Mouse (Mus musculus) limb, embryonic 14.5 days (tissue): ENCODE results near the gene Gpsm1. TPM values are rescaled to one million over a fixed set of nuclear protein-coding genes. Genes with fewer than 3 reads are reported as not detected.

ENCODE experiments used
- ATAC-seq: fragments of 200-750 bp; cut with Nextera tagmentation; 2 replicates; pipeline ENCODE4 v1.8.0; 2017; ENCODE audit warnings: low read depth, moderate number of reproducible peaks, moderate TSS enrichment; ENCODE audit not compliant: low FRiP score
- DNase-seq: peaks from one replicate; pipeline ENCODE4 v3.0.0-alpha.2; 2015; ENCODE audit warnings: low spot score
- H3K27ac ChIP-seq: fragments of 300-500 bp; sonication (generic); replicated peaks from 2 replicates; pipeline ENCODE4 v1.5.1; 2014; ENCODE audit warnings: low read depth, mild to moderate bottlenecking, low read length, moderate library complexity, mixed read lengths
- H3K27me3 ChIP-seq: fragments of 300-500 bp; sonication (generic); 2 replicates; pipeline ENCODE4 v1.6.1; 2014; ENCODE audit warnings: low read length, mixed read lengths; ENCODE audit not compliant: control insufficient read depth, insufficient read depth
- H3K36me3 ChIP-seq: fragments of 300-500 bp; sonication (generic); 2 replicates; pipeline ENCODE4 v1.6.1; 2014; ENCODE audit warnings: mild to moderate bottlenecking, low read length, moderate library complexity, mixed read lengths; ENCODE audit not compliant: control insufficient read depth, insufficient read depth
- H3K4me1 ChIP-seq: fragments of 300-500 bp; sonication (generic); 2 replicates; pipeline ENCODE4 v1.6.1; 2014; ENCODE audit warnings: antibody characterized with exemption, low read length, mixed read lengths; ENCODE audit not compliant: control insufficient read depth, insufficient read depth
- H3K4me2 ChIP-seq: fragments of 300-500 bp; sonication (generic); replicated peaks from 2 replicates; pipeline ENCODE4 v1.6.1; 2014; ENCODE audit warnings: low read depth, mild to moderate bottlenecking, low read length, moderate library complexity; ENCODE audit not compliant: severe bottlenecking
- H3K4me3 ChIP-seq: fragments of 300-500 bp; sonication (generic); replicated peaks from 2 replicates; pipeline ENCODE4 v1.5.1; 2014; ENCODE audit warnings: low read length
- H3K9ac ChIP-seq: fragments of 300-500 bp; sonication (generic); 2 replicates; pipeline ENCODE4 v1.6.1; 2014; ENCODE audit warnings: mild to moderate bottlenecking, low read depth, low read length, moderate library complexity; ENCODE audit not compliant: severe bottlenecking
- H3K9me3 ChIP-seq: fragments of 300-500 bp; sonication (generic); 2 replicates; pipeline ENCODE4 v1.6.1; 2016; ENCODE audit warnings: low read length; ENCODE audit not compliant: control insufficient read depth
- POLR2A ChIP-seq: fragments of 200-500 bp; IDR thresholded peaks from 2 replicates; pipeline ENCODE4 v1.8.0; 2012; ENCODE audit warnings: inconsistent platforms, mild to moderate bottlenecking, moderate library complexity, borderline replicate concordance; ENCODE audit not compliant: insufficient read depth, insufficient read length; ENCODE audit errors: extremely low read depth
- WGBS: fragments of 180-500 bp; shearing (Covaris S2); extraction: QIAGEN DNeasy Blood & Tissue Kit; methylation state at CpG from one replicate; pipeline ENCODE4 v1.1.7; 2014; 5-methylcytosine and 5-hydroxymethylcytosine counted together
- polyA plus RNA-seq, 2 experiments: library from polyadenylated mRNA; depleted of rRNA in 1 of 2; stranded (reverse) in 1 of 2; unstranded in 1 of 2; fragments of >200 nt; fragmentation: Nextera tagmentation in 1 of 2; extraction: Ambion mirVana in 1 of 2; gene quantifications; 2 replicates each; pipeline versions ENCODE4 v1.2.1 to v1.2.3; 2012 to 2014

The Gpsm1 gene
- polyA plus RNA-seq, 2 experiments: 31.0 to 78.4 TPM

DNA sequence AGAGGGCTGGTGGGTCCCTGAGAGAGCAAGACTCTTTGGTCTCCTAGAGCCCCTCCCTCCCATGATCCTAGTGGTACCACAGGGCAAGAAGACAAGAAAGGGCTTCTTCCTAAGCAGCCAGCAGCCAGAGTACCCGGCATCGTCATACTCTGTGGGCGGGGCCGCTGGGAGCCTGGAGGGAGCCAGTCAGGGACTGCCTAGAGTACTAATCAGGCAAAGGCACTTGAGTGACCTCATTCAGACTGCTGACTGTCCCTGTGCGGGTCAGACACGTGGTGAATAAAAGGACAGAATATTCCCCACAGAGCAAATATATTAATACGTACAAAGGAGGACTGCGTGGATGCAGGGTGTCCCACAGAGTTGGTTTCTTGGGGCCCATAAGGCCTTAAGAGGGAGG, 14.1 kb downstream of the Gpsm1 start:
- no peak for TF ChIP-seq POLR2A
- ATAC-seq: no peak
- H3K9me3 ChIP-seq: no peaks in the 10 kb centered on the region
- H3K4me1 ChIP-seq: no peaks in the 10 kb centered on the region
- DNase-seq: no peak
- H3K27ac ChIP-seq: no peak overlapping the region
- no peak overlapping the region for H3K9ac ChIP-seq
- no peaks in the 10 kb centered on the region for H3K27me3 ChIP-seq
- no peak overlapping the region for H3K4me2 ChIP-seq
- no peak overlapping the region for H3K4me3 ChIP-seq
- H3K36me3 ChIP-seq: peaks cover 63% of the 10 kb centered on the region
- 69% methylated on average over 8 of the region's 8 CpGs for WGBS

DNA sequence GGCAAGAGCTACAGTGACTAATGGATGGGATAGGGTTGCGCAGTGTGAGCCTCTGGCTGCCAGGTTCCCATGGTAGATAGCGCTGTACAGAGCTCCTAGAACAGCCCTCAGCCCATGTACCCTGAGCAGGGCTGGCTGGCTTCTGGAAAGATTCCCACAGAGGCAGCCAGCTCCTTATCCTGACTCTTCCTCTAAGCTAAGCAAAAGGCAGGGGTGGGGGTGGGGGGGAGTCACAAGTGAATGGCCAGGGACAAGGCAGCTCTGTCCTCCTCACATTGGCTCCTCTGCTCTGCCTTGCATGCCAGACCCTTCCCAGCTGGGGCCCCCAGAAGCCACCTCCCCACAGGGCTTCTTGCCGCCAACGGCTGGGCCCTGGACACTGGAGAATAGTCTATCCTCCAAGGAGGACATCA, 14.7 kb downstream of the Gpsm1 start:
- TF ChIP-seq POLR2A: no peak
- Histone ChIP-seq H3K9me3 (no peaks in the 10 kb centered on the region), H3K36me3 (peaks cover 57% of the 10 kb centered on the region), H3K4me3 (no peak overlapping the region), H3K27me3 (no peaks in the 10 kb centered on the region), H3K27ac (no peak overlapping the region), H3K4me2 (no peak overlapping the region), H3K4me1 (no peaks in the 10 kb centered on the region), H3K9ac (no peak overlapping the region)
- no peak for DNase-seq
- no peak for ATAC-seq
- WGBS: 90% methylated on average over 4 of the region's 4 CpGs

DNA sequence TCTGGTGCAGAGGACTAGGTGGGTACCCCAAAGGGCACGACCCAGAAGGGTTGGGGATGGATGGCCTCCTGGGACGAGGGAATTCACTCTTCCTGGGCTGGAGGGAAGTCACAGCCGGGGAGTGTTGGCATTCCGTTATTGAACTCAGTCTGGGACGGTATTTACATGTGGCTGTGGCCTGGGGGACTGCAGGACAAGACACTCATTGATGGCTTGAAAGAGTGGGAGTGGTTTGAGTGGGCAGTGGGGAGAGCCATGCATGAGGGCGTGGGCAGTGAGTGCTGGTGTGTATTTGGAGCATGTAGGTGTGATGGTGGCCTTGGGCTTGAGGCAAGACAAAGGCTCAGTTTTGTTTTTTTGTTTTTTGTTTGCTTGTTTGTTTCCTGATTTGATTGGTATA, 15.4 kb downstream of the Gpsm1 start:
- DNase-seq (no peak), ATAC-seq (no peak)
- no peaks in the 10 kb centered on the region for H3K9me3 ChIP-seq
- H3K9ac ChIP-seq: no peak overlapping the region
- H3K4me3 ChIP-seq: no peak overlapping the region
- no peaks in the 10 kb centered on the region for H3K27me3 ChIP-seq
- H3K4me1 ChIP-seq: no peaks in the 10 kb centered on the region
- WGBS: 76% methylated on average over 6 of the region's 6 CpGs
- TF ChIP-seq POLR2A: no peak
- peaks cover 50% of the 10 kb centered on the region for H3K36me3 ChIP-seq
- H3K4me2 ChIP-seq: no peak overlapping the region
- H3K27ac ChIP-seq: no peak overlapping the region

DNA sequence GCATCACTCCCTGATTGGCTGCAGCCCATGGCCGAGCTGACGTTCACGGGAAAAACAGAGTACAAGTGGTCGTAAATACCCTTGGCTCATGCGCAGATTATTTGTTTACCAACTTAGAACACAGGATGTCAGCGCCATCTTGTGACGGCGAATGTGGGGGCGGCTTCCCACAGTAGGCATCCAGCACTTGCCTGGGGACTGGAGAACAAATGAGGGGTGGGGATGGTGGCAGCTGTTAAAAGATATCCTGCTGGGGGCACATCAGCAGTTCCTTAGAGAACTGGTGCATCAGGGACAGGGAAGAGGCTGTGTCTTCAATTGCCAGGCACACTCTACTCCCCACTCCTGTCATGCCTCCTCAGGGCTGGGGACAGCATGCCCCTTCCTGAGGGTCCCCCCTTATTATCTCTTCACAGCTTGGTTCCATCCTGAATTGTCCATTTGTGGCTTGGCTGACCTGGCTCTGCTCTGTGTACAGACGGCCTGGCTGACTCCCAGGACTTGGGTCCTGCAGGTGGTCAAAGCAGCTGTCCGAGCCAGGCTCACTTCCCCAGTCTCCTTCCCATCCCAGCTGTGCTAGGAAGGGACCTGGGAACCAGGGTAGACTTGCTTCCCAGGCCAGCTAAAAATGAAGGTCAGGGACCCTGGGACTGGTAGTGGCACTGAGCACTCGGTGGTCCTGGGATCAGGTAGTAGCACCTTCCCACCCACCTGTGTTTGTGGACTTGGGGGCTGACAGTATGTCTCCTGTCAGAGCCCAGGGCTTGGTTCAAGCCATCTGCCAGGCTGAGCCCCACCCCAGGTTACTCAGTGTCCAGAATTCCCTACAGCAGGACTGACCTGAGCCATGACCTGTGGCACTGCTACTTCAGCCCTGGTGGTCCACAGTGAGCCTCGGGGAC, 23.2 kb downstream of the Gpsm1 start:
- H3K27ac ChIP-seq: no peak overlapping the region
- peaks cover 52% of the 10 kb centered on the region for H3K36me3 ChIP-seq
- no peak overlapping the region for H3K4me2 ChIP-seq
- H3K27me3 ChIP-seq: no peaks in the 10 kb centered on the region
- ATAC-seq (0 out of 2 replicates have a peak, but pooled peaks have one; percentile 44), DNase-seq (no peak)
- no peak for TF ChIP-seq POLR2A
- no peaks in the 10 kb centered on the region for H3K9me3 ChIP-seq
- no peak overlapping the region for H3K4me3 ChIP-seq
- H3K4me1 ChIP-seq: no peaks in the 10 kb centered on the region
- 87% methylated on average over 8 of the region's 13 CpGs for WGBS
- H3K9ac ChIP-seq: no peak overlapping the region

DNA sequence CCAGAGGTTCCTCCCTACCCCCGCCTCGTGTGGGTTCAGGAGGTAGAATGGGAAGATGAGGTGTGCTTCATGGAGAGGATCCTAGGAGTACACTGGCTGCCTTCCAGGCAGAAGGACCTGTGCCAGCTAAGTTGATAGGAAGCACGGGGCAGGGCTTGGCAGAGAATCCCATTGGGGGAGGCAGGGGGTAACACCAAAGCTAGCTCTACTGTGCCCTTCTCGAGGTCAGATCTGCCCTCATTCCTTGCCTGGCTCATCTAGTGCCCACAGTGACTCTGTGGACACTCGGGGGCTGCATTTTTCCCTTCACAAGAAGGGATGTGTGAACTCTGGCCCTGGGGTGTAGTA, 23.9 kb downstream of the Gpsm1 start:
- Histone ChIP-seq H3K36me3 (peaks cover 58% of the 10 kb centered on the region), H3K4me2 (no peak overlapping the region), H3K9me3 (no peaks in the 10 kb centered on the region), H3K9ac (no peak overlapping the region), H3K27me3 (no peaks in the 10 kb centered on the region), H3K4me3 (no peak overlapping the region), H3K4me1 (no peaks in the 10 kb centered on the region), H3K27ac (no peak overlapping the region)
- ATAC-seq (no peak), DNase-seq (no peak)
- WGBS: 92% methylated on average over 5 of the region's 5 CpGs
- TF ChIP-seq POLR2A: no peak
